Mouse (Mus musculus): ENCODE measurements around the gene Lefty2.

Gene Lefty2

GRCm38 (mm10) chr1:180901107-180901506 is 8.2 kb downstream of the Lefty2 start:
- DNase-seq (ENCODE audit: low spot score), result no peak

GRCm38 (mm10) chr1:180902915-180903314 is 10.0 kb downstream of the Lefty2 start:
- no peak for DNase-seq (ENCODE audit: low spot score)

GRCm38 (mm10) chr1:180903666-180904038 is 10.7 kb downstream of the Lefty2 start:
- no peak for DNase-seq (ENCODE audit: low spot score)

GRCm38 (mm10) chr1:180904039-180904814 is 11.3 kb downstream of the Lefty2 start, which contains the start of gene Pycr2:
Gene Pycr2 (plus strand): TSS chr1:180904293.
- DNase-seq (ENCODE audit: low spot score), result peak; percentile 89

GRCm38 (mm10) chr1:180904815-180905080 is 11.8 kb downstream of the Lefty2 start:
- DNase-seq (ENCODE audit: low spot score), result no peak

GRCm38 (mm10) chr1:180905307-180905706 is 12.4 kb downstream of the Lefty2 start:
- no peak for DNase-seq (ENCODE audit: low spot score)

- no peak for DNase-seq (ENCODE audit: low spot score)
These were observed 13.0 kb downstream of the Lefty2 start for GRCm38 (mm10) chr1:180905876-180906275.

GRCm38 (mm10) chr1:180906461-180907147 is 13.7 kb downstream of the Lefty2 start:
- no peak for DNase-seq (ENCODE audit: low spot score)

- DNase-seq (ENCODE audit: low spot score), result no peak
These were observed 18.2 kb downstream of the Lefty2 start for GRCm38 (mm10) chr1:180911138-180911537.

GRCm38 (mm10) chr1:180911653-180912287 is 18.9 kb downstream of the Lefty2 start:
- DNase-seq (ENCODE audit: low spot score), result no peak

- no peak for DNase-seq (ENCODE audit: low spot score)
These were observed 19.9 kb downstream of the Lefty2 start for GRCm38 (mm10) chr1:180912792-180913191.

- no peak for DNase-seq (ENCODE audit: low spot score)
These were observed 20.9 kb downstream of the Lefty2 start for GRCm38 (mm10) chr1:180913797-180914196.

- no peak for DNase-seq (ENCODE audit: low spot score)
These were observed 23.5 kb downstream of the Lefty2 start for GRCm38 (mm10) chr1:180916425-180916824.

- no peak for DNase-seq (ENCODE audit: low spot score)
These were observed 24.1 kb downstream of the Lefty2 start for GRCm38 (mm10) chr1:180917053-180917452.

GRCm38 (mm10) chr1:180919686-180920085 is 26.8 kb downstream of the Lefty2 start:
- DNase-seq (ENCODE audit: low spot score), result no peak

- DNase-seq (ENCODE audit: low spot score), result no peak
These were observed 29.6 kb downstream of the Lefty2 start for GRCm38 (mm10) chr1:180922273-180923048.

GRCm38 (mm10) chr1:180924737-180925136 is 31.8 kb downstream of the Lefty2 start:
- no peak for DNase-seq (ENCODE audit: low spot score)

- no peak for DNase-seq (ENCODE audit: low spot score)
These were observed 33.4 kb downstream of the Lefty2 start for GRCm38 (mm10) chr1:180926286-180926685.

- no peak for DNase-seq (ENCODE audit: low spot score)
These were observed 36.7 kb downstream of the Lefty2 start for GRCm38 (mm10) chr1:180929599-180929998.

GRCm38 (mm10) chr1:180931106-180931505 is 38.2 kb downstream of the Lefty2 start:
- DNase-seq (ENCODE audit: low spot score), result no peak

- DNase-seq (ENCODE audit: low spot score), result no peak
These were observed 40.8 kb downstream of the Lefty2 start for GRCm38 (mm10) chr1:180933659-180934058.

Measured in layer of hippocampus, adult 9-10 months (tissue).